Mouse (Mus musculus) liver, embryonic 13.5 days (tissue): ENCODE measurements around the gene Psmc4. TPM values are rescaled to one million over a fixed set of nuclear protein-coding genes. Genes with fewer than 3 reads are reported as not detected.

Source experiments
- ATAC-seq: fragments of 200-750 bp; cut with Nextera tagmentation; 2 replicates; pipeline ENCODE4 v1.8.0; 2017; ENCODE audit warnings: low read depth, mild to moderate bottlenecking, moderate number of reproducible peaks, moderate library complexity
- DNase-seq: peaks from one replicate; pipeline ENCODE4 v3.0.0; 2022
- H3K27ac ChIP-seq: fragments of 300-500 bp; sonication (generic); 2 replicates; pipeline ENCODE4 v1.5.1; 2015; ENCODE audit warnings: moderate library complexity, mild to moderate bottlenecking, inconsistent platforms
- H3K27me3 ChIP-seq: fragments of 300-500 bp; sonication (generic); 2 replicates; pipeline ENCODE4 v1.6.1; 2015; ENCODE audit warnings: mild to moderate bottlenecking, inconsistent platforms
- H3K36me3 ChIP-seq: fragments of 300-500 bp; sonication (generic); 2 replicates; pipeline ENCODE4 v1.6.1; 2015; ENCODE audit warnings: mild to moderate bottlenecking, inconsistent platforms
- H3K4me1 ChIP-seq: fragments of 300-500 bp; sonication (generic); replicated peaks from 2 replicates; pipeline ENCODE4 v1.6.1; 2015; ENCODE audit warnings: inconsistent platforms
- H3K4me2 ChIP-seq: fragments of 300-500 bp; sonication (generic); 2 replicates; pipeline ENCODE4 v1.6.1; 2015; ENCODE audit warnings: inconsistent platforms, mild to moderate bottlenecking, moderate library complexity
- H3K4me3 ChIP-seq: fragments of 300-500 bp; sonication (generic); replicated peaks from 2 replicates; pipeline ENCODE4 v1.5.1; 2015; ENCODE audit warnings: mild to moderate bottlenecking, inconsistent platforms
- H3K9ac ChIP-seq: fragments of 300-500 bp; sonication (generic); 2 replicates; pipeline ENCODE4 v1.6.1; 2015; ENCODE audit warnings: mild to moderate bottlenecking, inconsistent platforms
- H3K9me3 ChIP-seq: fragments of 300-500 bp; sonication (generic); replicated peaks from 2 replicates; pipeline ENCODE4 v1.6.1; 2016; ENCODE audit warnings: inconsistent platforms
- WGBS: fragments of 180-500 bp; shearing (Covaris S2); methylation state at CpG from one replicate; pipeline ENCODE4 v1.1.7; 2015; ENCODE audit not compliant: insufficient replicate concordance; 5-methylcytosine and 5-hydroxymethylcytosine counted together
- polyA plus RNA-seq: library from polyadenylated mRNA; unstranded; fragments of >200 nt; fragmentation: Nextera tagmentation; extraction: Ambion mirVana; gene quantifications from 2 replicates; pipeline ENCODE4 v1.2.1, GENCODE M21; 2015

Psmc4 gene
- polyA plus RNA-seq, 1 experiment from 2014 or later = 191 TPM

DNA sequence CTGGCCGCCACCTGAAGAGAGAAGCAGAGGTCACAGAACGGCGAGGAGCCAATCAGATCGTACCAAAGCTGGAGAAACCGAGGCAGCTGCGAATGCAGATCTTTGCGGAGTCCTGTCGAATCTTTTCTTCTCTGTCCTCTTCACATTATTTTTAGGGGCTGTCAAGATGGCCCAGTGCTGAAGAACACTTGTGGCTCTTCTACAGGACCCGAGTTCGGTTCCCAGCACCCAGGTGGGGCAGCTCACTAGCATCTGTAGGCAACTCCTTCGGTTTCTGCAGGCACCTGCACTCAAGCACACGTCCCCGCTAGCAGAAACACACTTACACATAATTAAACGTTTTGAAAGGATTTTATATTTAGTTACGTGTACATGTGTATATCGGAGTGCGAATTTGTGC is 683 bp upstream of the Psmc4 start:
- peak overlapping the region; percentile 53; the same call in 1 of the 2 replicates for H3K9ac ChIP-seq
- no peak for DNase-seq

GRCm38 (mm10) chr7:28044524-28044923 is 5.4 kb downstream of the Psmc4 start:
- Histone ChIP-seq H3K9me3 (no peaks in the 10 kb centered on the region), H3K27ac (no peak overlapping the region), H3K4me3 (no peak overlapping the region), H3K4me1 (peaks cover 15% of the 10 kb centered on the region), H3K36me3 (peaks cover 90% of the 10 kb centered on the region), H3K27me3 (no peaks in the 10 kb centered on the region), H3K4me2 (no peak overlapping the region), H3K9ac (no peak overlapping the region)
- DNase-seq (no peak), ATAC-seq (no peak)
- WGBS = 85% methylated on average over 4 of the region's 4 CpGs

More for the DNA sequence above, 683 bp upstream of the Psmc4 start:
- WGBS = 51% methylated on average over 17 of the region's 17 CpGs
- ATAC-seq = no peak
- H3K27me3 ChIP-seq = no peaks in the 10 kb centered on the region
- peak overlapping the region; percentile 35 for H3K4me2 ChIP-seq
- no peaks in the 10 kb centered on the region for H3K9me3 ChIP-seq
- peaks cover 23% of the 10 kb centered on the region for H3K4me1 ChIP-seq
- 0 out of 2 replicates have a peak overlapping the region, but pooled peaks have one; percentile 30 for H3K27ac ChIP-seq
- H3K4me3 ChIP-seq = no peak overlapping the region; the same call in 1 of the 2 replicates
- peaks cover 33% of the 10 kb centered on the region for H3K36me3 ChIP-seq

GRCm38 (mm10) chr7:28014445-28014810 is 35.5 kb downstream of the Psmc4 start:
- ATAC-seq (no peak), DNase-seq (no peak)
- Histone ChIP-seq H3K9me3 (no peaks in the 10 kb centered on the region), H3K4me3 (peak overlapping the region; percentile 75), H3K36me3 (peaks cover 16% of the 10 kb centered on the region; the same call in 1 of the 2 replicates), H3K9ac (peak overlapping the region; percentile 73), H3K4me1 (peaks cover 12% of the 10 kb centered on the region), H3K4me2 (peak overlapping the region; percentile 86), H3K27me3 (no peaks in the 10 kb centered on the region), H3K27ac (no peak overlapping the region)
- WGBS = 19% methylated on average over 7 of the region's 7 CpGs

DNA sequence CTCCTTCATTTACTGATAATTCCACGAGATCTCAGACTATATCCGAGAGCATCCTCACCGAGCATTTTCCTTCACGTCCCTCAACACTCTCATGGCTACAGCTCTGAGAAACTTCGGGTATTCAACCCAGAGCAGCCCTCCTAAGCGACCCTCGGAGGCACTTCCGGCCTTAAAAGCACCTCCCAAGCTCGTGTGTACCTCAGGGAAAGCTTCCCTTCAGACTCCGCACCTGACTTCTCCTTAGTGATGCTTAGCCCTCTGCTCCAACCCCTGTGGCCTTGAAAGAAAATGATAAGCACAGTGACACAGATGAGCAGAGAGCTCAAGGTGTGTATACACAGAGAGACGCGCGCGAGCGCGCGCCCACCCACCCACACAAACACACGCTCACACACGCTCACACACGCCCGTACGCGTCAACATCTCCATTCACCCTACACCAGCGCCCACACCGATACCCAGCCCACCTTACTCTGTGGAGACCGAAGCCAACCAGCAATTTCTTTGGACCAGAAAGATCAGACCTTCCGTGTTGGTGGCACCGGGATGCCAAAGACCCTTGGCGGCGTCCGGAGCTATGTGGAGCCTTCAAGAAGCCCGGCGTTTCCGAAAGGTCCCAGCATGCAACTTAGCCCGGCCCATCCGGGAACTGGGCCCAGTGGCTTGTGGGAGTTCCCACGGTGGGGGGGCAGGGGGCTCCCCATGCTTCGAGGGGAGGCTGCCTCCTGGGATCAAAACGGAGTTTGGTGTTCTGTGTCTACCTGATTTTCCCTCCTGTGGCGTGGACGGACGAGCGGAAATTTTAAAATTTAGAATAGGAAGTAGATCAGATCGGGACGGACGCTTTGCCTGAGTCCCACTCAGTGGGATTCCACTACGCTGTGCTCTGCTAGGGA is 36.1 kb downstream of the Psmc4 start, which contains the start of gene Zfp850:
Gene Zfp850 (minus strand): TSS at position 567 of the 896 bp plus-strand sequence.
- ATAC-seq (peak; percentile 92), DNase-seq (peak; percentile 61)
- Histone ChIP-seq H3K4me1 (peaks cover 12% of the 10 kb centered on the region), H3K9me3 (no peaks in the 10 kb centered on the region), H3K36me3 (peaks cover 21% of the 10 kb centered on the region; the same call in 1 of the 2 replicates), H3K4me2 (peak within 1 kb of the TSS; percentile 86), H3K27me3 (no peaks in the 10 kb centered on the region), H3K4me3 (peak within 1 kb of the TSS; percentile 75), H3K9ac (peak within 1 kb of the TSS; percentile 73), H3K27ac (peak within 1 kb of the TSS; percentile 9; the same call in 1 of the 2 replicates)
- WGBS = under 1% methylated on average over 47 of the region's 47 CpGs

DNA sequence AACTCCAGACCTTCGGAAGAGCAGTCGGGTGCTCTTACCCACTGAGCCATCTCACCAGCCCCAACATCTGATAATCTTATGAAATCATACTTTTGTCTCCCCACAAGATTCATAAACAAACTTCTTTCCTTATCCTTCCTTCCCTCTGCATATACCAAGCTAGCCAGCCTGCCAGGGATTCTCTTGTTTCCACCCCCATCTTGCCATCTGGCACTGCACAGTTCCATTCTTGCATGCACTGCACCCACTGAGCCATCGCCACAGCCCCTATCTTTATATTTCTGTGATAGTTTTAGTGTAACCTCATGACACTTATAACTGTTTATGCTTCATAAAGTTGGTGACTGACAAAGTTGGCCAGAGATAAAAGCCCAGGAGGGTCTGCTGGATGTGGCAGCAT is 39.6 kb downstream of the Psmc4 start:
- Histone ChIP-seq H3K9me3 (no peaks in the 10 kb centered on the region), H3K4me3 (no peak overlapping the region), H3K27ac (no peak overlapping the region), H3K4me2 (no peak overlapping the region), H3K9ac (no peak overlapping the region), H3K36me3 (peaks cover 38% of the 10 kb centered on the region), H3K4me1 (peaks cover 12% of the 10 kb centered on the region), H3K27me3 (no peaks in the 10 kb centered on the region)
- ATAC-seq (no peak), DNase-seq (no peak)
- WGBS = 84% methylated on average over 3 of the region's 3 CpGs

Other genes with a start within 250 kb of the Psmc4 start
- 0.75 and 0.86 TPM in 2 replicates for gene Zfp626, start 242.9 kb downstream of the Psmc4 start, polyA plus RNA-seq
- gene Zfp59, start 211.5 kb downstream of the Psmc4 start, polyA plus RNA-seq = 1.8 and 2.5 TPM in 2 replicates
- gene Zfp607a, start 192.6 kb downstream of the Psmc4 start, polyA plus RNA-seq = 1.2 and 1.3 TPM in 2 replicates
- gene Zfp974, start 120.6 kb downstream of the Psmc4 start, polyA plus RNA-seq = 0.84 and 1.1 TPM in 2 replicates
- gene Zfp780b, start 70.9 kb downstream of the Psmc4 start, polyA plus RNA-seq = 4.9 and 5.1 TPM in 2 replicates
- gene Zfp850, start 36.0 kb downstream of the Psmc4 start, polyA plus RNA-seq = 2.5 TPM in 2 replicates
- gene Fcgbp, start 21.1 kb upstream of the Psmc4 start, polyA plus RNA-seq = 0.05 and 0.10 TPM in 2 replicates
- gene 9530053A07Rik, start 79.4 kb upstream of the Psmc4 start, polyA plus RNA-seq = not detected in 2 replicates
- gene Fbl, start 119.6 kb upstream of the Psmc4 start, polyA plus RNA-seq = 112 and 133 TPM in 2 replicates
- gene Dyrk1b, start 129.4 kb upstream of the Psmc4 start, polyA plus RNA-seq = 1.6 and 1.7 TPM in 2 replicates
- 0.28 and 0.40 TPM in 2 replicates for gene Eid2, start 217.8 kb upstream of the Psmc4 start, polyA plus RNA-seq
- gene Eid2b, start 227.6 kb upstream of the Psmc4 start, polyA plus RNA-seq = 2.5 and 2.6 TPM in 2 replicates
- gene Selenov, start 241.1 kb upstream of the Psmc4 start, polyA plus RNA-seq = not detected in 2 replicates